Mouse (Mus musculus) CH12.LX (cell line): ENCODE measurements around the gene Cyp3a13. TPM values are rescaled to one million over a fixed set of nuclear protein-coding genes. Genes with fewer than 3 reads are reported as not detected.

Experiments used
- DNase-seq: peaks from one replicate; pipeline ENCODE4 v3.0.0-alpha.2; 2013; ENCODE audit errors: extremely low read depth
- H3K27ac ChIP-seq: 2 replicates; pipeline ENCODE4 v1.5.1; 2012; ENCODE audit warnings: low read depth, mild to moderate bottlenecking, control low read depth, moderate library complexity; ENCODE audit not compliant: insufficient read depth
- H3K27me3 ChIP-seq: replicated peaks from 2 replicates; pipeline ENCODE3; 2012; ENCODE audit warnings: inconsistent platforms
- H3K36me3 ChIP-seq, 2 experiments: replicated peaks in 1 of 2; 2 replicates each; pipeline versions ENCODE3 to v1.6.1; 2012; ENCODE audit warnings: inconsistent platforms in 1 of 2, low read length in 1 of 2, mild to moderate bottlenecking in 1 of 2, mixed read lengths in 1 of 2, moderate library complexity in 1 of 2; ENCODE audit not compliant: control insufficient read depth in 1 of 2, insufficient read depth in 1 of 2
- H3K4me1 ChIP-seq, 2 experiments: 2 replicates each; pipeline ENCODE4 v1.6.1; 2012; ENCODE audit warnings: inconsistent platforms in 1 of 2, moderate library complexity in 1 of 2; ENCODE audit not compliant: insufficient read depth in 2 of 2, control insufficient read depth in 1 of 2
- H3K4me2 ChIP-seq: 2 replicates; pipeline ENCODE4 v1.6.1; 2012; ENCODE audit warnings: low read depth, mild to moderate bottlenecking, control low read depth; ENCODE audit not compliant: poor library complexity, insufficient read depth, severe bottlenecking
- H3K4me3 ChIP-seq, 3 experiments: fragments of 150-350 bp in 1 of 3; sonication (generic) in 1 of 3; replicated peaks in 1 of 3; 2 replicates each; pipeline versions ENCODE3 to v1.5.1; 2011 to 2012; ENCODE audit warnings: low read depth in 2 of 3, low read length in 2 of 3, mild to moderate bottlenecking in 2 of 3, moderate library complexity in 2 of 3, control low read depth in 1 of 3, improper control_type of control experiment in 1 of 3, inconsistent platforms in 1 of 3, mixed read lengths in 1 of 3; ENCODE audit not compliant: poor library complexity in 1 of 3
- H3K79me2 ChIP-seq: replicated peaks from 2 replicates; pipeline ENCODE4 v1.6.1; 2012; ENCODE audit warnings: mild to moderate bottlenecking, moderate library complexity; ENCODE audit not compliant: control insufficient read depth, poor library complexity, insufficient read depth, severe bottlenecking; ENCODE audit errors: extremely low read depth
- H3K9ac ChIP-seq: 2 replicates; pipeline ENCODE4 v1.6.1; 2012; ENCODE audit warnings: low read depth, mild to moderate bottlenecking, control low read depth, moderate library complexity; ENCODE audit not compliant: insufficient read depth
- H3K9me3 ChIP-seq: replicated peaks from 2 replicates; pipeline ENCODE3; 2012; ENCODE audit warnings: low read length, inconsistent platforms, mixed read lengths
- CHD1 ChIP-seq: IDR thresholded peaks from 2 replicates; pipeline ENCODE4 v1.6.1; 2012; ENCODE audit warnings: low read depth, low read length, improper control_type of control experiment, inconsistent platforms
- CHD2 ChIP-seq: IDR thresholded peaks from 2 replicates; pipeline ENCODE4 v1.6.1; 2011; ENCODE audit warnings: low read length, improper control_type of control experiment
- CTCF ChIP-seq, 2 experiments: IDR thresholded peaks in 1 of 2; conservative IDR thresholded peaks in 1 of 2; 2 replicates each; pipeline ENCODE4 v1.5.1; 2011 to 2012; ENCODE audit warnings: low read depth in 2 of 2, low read length in 2 of 2, improper control_type of control experiment in 1 of 2, inconsistent platforms in 1 of 2, mild to moderate bottlenecking in 1 of 2, moderate library complexity in 1 of 2
- GABPA ChIP-seq: IDR thresholded peaks from 2 replicates; pipeline ENCODE4 v1.6.1; 2012; ENCODE audit warnings: low read depth, low read length, improper control_type of control experiment, inconsistent platforms; ENCODE audit not compliant: insufficient replicate concordance
- JUN ChIP-seq: IDR thresholded peaks from 2 replicates; pipeline ENCODE4 v1.6.1; 2011; ENCODE audit warnings: low read depth, mild to moderate bottlenecking, low read length, improper control_type of control experiment, moderate library complexity; ENCODE audit not compliant: insufficient read depth
- JUND ChIP-seq: conservative IDR thresholded peaks from 2 replicates; pipeline ENCODE4 v1.6.1; 2011; ENCODE audit warnings: low read depth, low read length, improper control_type of control experiment
- MAFK ChIP-seq: IDR thresholded peaks from 2 replicates; pipeline ENCODE4 v1.6.1; 2011; ENCODE audit warnings: low read length, improper control_type of control experiment; ENCODE audit not compliant: insufficient replicate concordance
- MAX ChIP-seq: IDR thresholded peaks from 2 replicates; pipeline ENCODE4 v1.6.1; 2011; ENCODE audit warnings: low read length, improper control_type of control experiment
- MEF2A ChIP-seq: IDR thresholded peaks from 2 replicates; pipeline ENCODE4 v1.6.1; 2014; ENCODE audit warnings: low read depth, mild to moderate bottlenecking, inconsistent platforms, low read length, improper control_type of control experiment, borderline replicate concordance
- NELFE ChIP-seq: IDR thresholded peaks from 2 replicates; pipeline ENCODE4 v1.6.1; 2011; ENCODE audit warnings: low read depth, low read length, improper control_type of control experiment
- PAX5 ChIP-seq: IDR thresholded peaks from 2 replicates; pipeline ENCODE4 v1.6.1; 2012; ENCODE audit warnings: low read length, inconsistent platforms, mixed read lengths
- POLR2AphosphoS2 ChIP-seq: IDR thresholded peaks from 2 replicates; pipeline ENCODE4 v1.6.1; 2011; ENCODE audit warnings: low read depth, low read length, improper control_type of control experiment
- UBTF ChIP-seq: IDR thresholded peaks from 2 replicates; pipeline ENCODE4 v1.6.1; 2012; ENCODE audit warnings: low read depth, mild to moderate bottlenecking, inconsistent platforms, low read length, improper control_type of control experiment, moderate library complexity
- USF1 ChIP-seq: IDR thresholded peaks from 2 replicates; pipeline ENCODE4 v1.6.1; 2014; ENCODE audit warnings: low read depth, mild to moderate bottlenecking, inconsistent platforms, low read length, improper control_type of control experiment
- ZC3H11A ChIP-seq: IDR thresholded peaks from 2 replicates; pipeline ENCODE4 v1.6.1; 2012; ENCODE audit warnings: low read depth, mild to moderate bottlenecking, inconsistent platforms, low read length, improper control_type of control experiment
- ZMIZ1 ChIP-seq: IDR thresholded peaks from 2 replicates; pipeline ENCODE4 v1.6.1; 2012; ENCODE audit warnings: low read depth, mild to moderate bottlenecking, inconsistent platforms, low read length, improper control_type of control experiment
- ZNF384 ChIP-seq: IDR thresholded peaks from 2 replicates; pipeline ENCODE4 v1.6.1; 2012; ENCODE audit warnings: low read depth, low read length, improper control_type of control experiment, inconsistent platforms
- dilution Hi-C: fragments of 300-500 bp; cut with MboI; formaldehyde crosslinking; loops from 2 replicates; pipeline ENCODE4 v1.14.3; 2020; ENCODE audit warnings: low sequenced_read_pairs; ENCODE audit not compliant: extremely low pct_unique_long_range_greater_than_20kb, extremely low pct_ligation_motif_present
- in situ Hi-C: fragments of 300-500 bp; cut with MboI; formaldehyde crosslinking; loops from 3 replicates; pipeline ENCODE4 v1.14.3; 2019; ENCODE audit warnings: low sequenced_read_pairs, low pct_ligation_motif_present, low pct_unique_long_range_greater_than_20kb, mixed read lengths
- polyA plus RNA-seq: library from polyadenylated mRNA; unstranded; fragments of >175 nt; gene quantifications from 2 replicates; pipeline ENCODE4 v1.2.1, GENCODE M21; 2012; ENCODE audit warnings: low read depth; ENCODE audit not compliant: insufficient read length
- total RNA-seq, 2 experiments: library from RNA; depleted of rRNA; stranded (reverse); fragments of 300-350 nt in 1 of 2; fragments of >200 nt in 1 of 2; gene quantifications; 2 replicates each; pipeline ENCODE4 v1.2.3; 2012 to 2014

Cyp3a13 gene
- total RNA-seq (2012; rRNA removed) (not detected in 2 replicates), total RNA-seq (2014; rRNA removed) (not detected in 2 replicates), polyA plus RNA-seq (0.16 TPM in 1 of 2 replicates, not detected in the other)

GRCm38 (mm10) chr5:137921532-137921931 lies at the start of gene Cyp3a13:
Gene Cyp3a13 (minus strand): TSS chr5:137921619.
- Histone ChIP-seq H3K27ac (no peak within 1 kb of the TSS), H3K27me3 (peaks cover 4% of the 10 kb centered on the region), H3K4me3 (no peak within 1 kb of the TSS), H3K9ac (no peak within 1 kb of the TSS), H3K36me3 (no peaks in the 10 kb centered on the region), H3K79me2 (no peaks in the 10 kb centered on the region), H3K4me1 (no peaks in the 10 kb centered on the region), H3K9me3 (no peaks in the 10 kb centered on the region), H3K4me2 (no peak within 1 kb of the TSS)
- dilution Hi-C loops (no loop called here), in situ Hi-C loops (no loop called here)
- DNase-seq = no peak
- TF ChIP-seq ZC3H11A = no peak
- TF ChIP-seq UBTF = no peak
- TF ChIP-seq NELFE = no peak
- TF ChIP-seq CHD1 = no peak
- TF ChIP-seq MEF2A = no peak
- no peak for TF ChIP-seq USF1
- no peak for TF ChIP-seq GABPA
- TF ChIP-seq CTCF (conservative IDR thresholded peaks at IDR 0.05 in 1 of 2, IDR thresholded peaks at IDR 0.05 in 1 of 2; ENCODE audit: low read depth in 2 of 2, low read length in 2 of 2) = no peak
- TF ChIP-seq CHD2 = no peak
- TF ChIP-seq ZMIZ1 = no peak
- no peak for TF ChIP-seq POLR2AphosphoS2
- TF ChIP-seq JUN = no peak
- no peak for TF ChIP-seq JUND
- TF ChIP-seq PAX5 = no peak
- no peak for TF ChIP-seq MAFK

GRCm38 (mm10) chr5:137966492-137966891 lies 45.1 kb upstream of the Cyp3a13 start:
- Histone ChIP-seq H3K9me3 (no peaks in the 10 kb centered on the region), H3K4me3 (no peak overlapping the region), H3K9ac (no peak overlapping the region), H3K27me3 (peaks cover 16% of the 10 kb centered on the region), H3K4me2 (no peak overlapping the region), H3K4me1 (no peaks in the 10 kb centered on the region), H3K27ac (no peak overlapping the region), H3K79me2 (no peaks in the 10 kb centered on the region), H3K36me3 (no peaks in the 10 kb centered on the region)
- no peak for DNase-seq
- dilution Hi-C loops (no loop called here), in situ Hi-C loops (no loop called here)
- no peak for TF ChIP-seq NELFE
- no peak for TF ChIP-seq MAX
- no peak for TF ChIP-seq PAX5
- TF ChIP-seq CHD2 = no peak
- TF ChIP-seq ZNF384 = no peak
